Mouse (Mus musculus) heart, adult 2 months (tissue): Measurements from ENCODE around the gene Prcd.

Experiments used
- CTCF ChIP-seq: fragments of 200-600 bp; IDR thresholded peaks from 2 replicates; pipeline ENCODE4 v1.8.1; 2022; ENCODE audit warnings: antibody characterized with exemption, mild to moderate bottlenecking, moderate library complexity
- EP300 ChIP-seq: fragments of 200-500 bp; IDR thresholded peaks from 2 replicates; pipeline ENCODE4 v1.6.1; 2011; ENCODE audit warnings: low read depth, low read length, control low read depth; ENCODE audit not compliant: insufficient read depth

DNA sequence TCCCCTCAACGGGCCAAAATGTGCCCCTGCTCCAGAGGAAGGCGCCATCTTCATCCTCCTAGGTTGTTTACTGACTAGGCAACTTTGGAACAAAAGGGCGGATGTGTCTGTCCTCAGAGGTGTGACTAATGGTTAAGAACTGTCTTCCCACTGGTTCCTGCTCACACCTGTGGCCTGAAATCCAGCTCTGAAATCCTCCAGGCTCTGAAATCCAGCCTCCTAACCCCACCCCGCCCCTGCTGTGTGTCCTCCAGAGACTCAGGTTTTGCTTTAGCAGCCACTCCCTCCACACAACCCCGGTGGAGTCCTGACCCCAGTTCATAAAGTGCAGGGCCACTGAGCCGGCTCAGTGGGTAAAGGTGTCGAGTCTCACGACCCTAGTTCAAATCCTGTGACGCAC lies 44.2 kb downstream of the Prcd start:
- TF ChIP-seq CTCF (no peak), EP300 (no peak)
